Mouse (Mus musculus) lung, postnatal 0 days (tissue): ENCODE data around the gene Fopnl. TPM values are rescaled to one million over a fixed set of nuclear protein-coding genes. Genes with fewer than 3 reads are reported as not detected.

Source experiments
- ATAC-seq: fragments of 200-750 bp; cut with Nextera tagmentation; 2 replicates; pipeline ENCODE4 v1.8.0; 2017; ENCODE audit warnings: moderate library complexity
- DNase-seq: peaks from one replicate; pipeline ENCODE4 v3.0.0-alpha.2; 2016; ENCODE audit warnings: low spot score
- H3K27ac ChIP-seq: fragments of 300-500 bp; sonication (generic); 2 replicates; pipeline ENCODE4 v1.5.1; 2014; ENCODE audit warnings: antibody characterized with exemption, mild to moderate bottlenecking, low read length, mixed read lengths
- H3K27me3 ChIP-seq: fragments of 300-500 bp; sonication (generic); replicated peaks from 2 replicates; pipeline ENCODE4 v1.6.1; 2014; ENCODE audit warnings: low read length, mixed read lengths; ENCODE audit not compliant: insufficient read depth
- H3K36me3 ChIP-seq: fragments of 300-500 bp; sonication (generic); 2 replicates; pipeline ENCODE4 v1.6.1; 2014; ENCODE audit warnings: low read length, mixed read lengths; ENCODE audit not compliant: insufficient read depth
- H3K4me1 ChIP-seq: fragments of 300-500 bp; sonication (generic); 2 replicates; pipeline ENCODE4 v1.6.1; 2014; ENCODE audit warnings: antibody characterized with exemption, low read depth, low read length, mixed read lengths; ENCODE audit not compliant: insufficient read depth
- H3K4me2 ChIP-seq: fragments of 300-500 bp; sonication (generic); replicated peaks from 2 replicates; pipeline ENCODE4 v1.6.1; 2014; ENCODE audit warnings: low read depth, mild to moderate bottlenecking, low read length, moderate library complexity, mixed read lengths
- H3K4me3 ChIP-seq: fragments of 300-500 bp; sonication (generic); 2 replicates; pipeline ENCODE4 v1.5.1; 2014; ENCODE audit warnings: low read depth, low read length
- H3K9ac ChIP-seq: fragments of 300-500 bp; sonication (generic); replicated peaks from 2 replicates; pipeline ENCODE4 v1.6.1; 2014; ENCODE audit warnings: low read depth, mild to moderate bottlenecking
- H3K9me3 ChIP-seq: fragments of 300-500 bp; sonication (generic); 2 replicates; pipeline ENCODE4 v1.6.1; 2016; ENCODE audit warnings: low read length, mixed read lengths
- CTCF ChIP-seq: IDR thresholded peaks from 2 replicates; pipeline ENCODE4 v1.5.1; 2016; ENCODE audit warnings: antibody characterized with exemption, mild to moderate bottlenecking
- EP300 ChIP-seq: IDR thresholded peaks from 2 replicates; pipeline ENCODE4 v1.6.1; 2016; ENCODE audit warnings: antibody characterized with exemption, mild to moderate bottlenecking, control low read depth
- WGBS: fragments of 180-500 bp; shearing (Covaris S2); extraction: QIAGEN DNeasy Blood & Tissue Kit; methylation state at CpG from one replicate; pipeline ENCODE4 v1.1.7; 2014; 5-methylcytosine and 5-hydroxymethylcytosine counted together
- polyA plus RNA-seq: library from polyadenylated mRNA; unstranded; fragments of >200 nt; fragmentation: Nextera tagmentation; extraction: Ambion mirVana; gene quantifications from 2 replicates; pipeline ENCODE4 v1.2.1, GENCODE M21; 2015

Gene Fopnl
- polyA plus RNA-seq, 1 experiment from 2014 or later, result 91.4 TPM

- no peak overlapping the region for H3K4me3 ChIP-seq
- no peaks in the 10 kb centered on the region for H3K27me3 ChIP-seq
- TF ChIP-seq CTCF (no peak), EP300 (no peak)
- DNase-seq (no peak), ATAC-seq (no peak)
- H3K4me1 ChIP-seq, result no peaks in the 10 kb centered on the region
- H3K4me2 ChIP-seq, result no peak overlapping the region
- no peak overlapping the region for H3K9ac ChIP-seq
- no peak overlapping the region for H3K27ac ChIP-seq
- no peaks in the 10 kb centered on the region for H3K9me3 ChIP-seq
- H3K36me3 ChIP-seq, result no peaks in the 10 kb centered on the region
Observed at GRCm38 (mm10) chr16:14351571-14351970, 34.4 kb upstream of the Fopnl start.

- no peaks in the 10 kb centered on the region for H3K9me3 ChIP-seq
- H3K36me3 ChIP-seq, result no peaks in the 10 kb centered on the region
- DNase-seq (no peak), ATAC-seq (no peak)
- no peak overlapping the region for H3K4me2 ChIP-seq
- H3K4me3 ChIP-seq, result no peak overlapping the region
- 53% methylated on average over 3 of the region's 3 CpGs for WGBS
- no peaks in the 10 kb centered on the region for H3K4me1 ChIP-seq
- H3K27me3 ChIP-seq, result no peaks in the 10 kb centered on the region
- TF ChIP-seq CTCF (no peak), EP300 (no peak)
- no peak overlapping the region for H3K27ac ChIP-seq
- no peak overlapping the region for H3K9ac ChIP-seq
Observed at GRCm38 (mm10) chr16:14344967-14345366, 27.8 kb upstream of the Fopnl start.

DNA sequence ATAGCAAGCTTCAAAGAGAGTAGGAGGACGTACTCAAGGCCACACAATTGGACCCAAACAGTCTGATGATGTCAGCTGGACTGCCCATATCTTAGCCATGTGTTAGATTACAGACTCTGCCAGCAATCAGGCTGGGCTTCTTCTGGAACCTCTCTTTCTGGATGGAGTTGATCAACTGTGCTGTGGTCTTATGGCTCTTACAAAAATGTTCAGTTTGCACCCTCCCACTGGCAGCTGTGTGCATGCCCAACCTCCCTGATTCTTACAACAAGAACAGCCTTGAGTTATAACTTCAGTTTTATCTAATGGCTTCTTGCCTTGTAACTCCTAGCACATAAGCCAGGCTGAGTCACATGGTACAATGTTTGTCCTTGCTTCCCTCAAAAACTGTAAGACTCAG, 11.0 kb upstream of the Fopnl start:
- no peak for TF ChIP-seq EP300
- no peak for TF ChIP-seq CTCF
- Histone ChIP-seq H3K4me2 (no peak overlapping the region), H3K4me1 (no peaks in the 10 kb centered on the region), H3K9ac (no peak overlapping the region), H3K4me3 (no peak overlapping the region), H3K36me3 (no peaks in the 10 kb centered on the region), H3K27ac (no peak overlapping the region), H3K27me3 (no peaks in the 10 kb centered on the region), H3K9me3 (no peaks in the 10 kb centered on the region)
- WGBS, result 62% methylated on average over 1 of the region's 1 CpGs
- DNase-seq (no peak), ATAC-seq (no peak)

DNA sequence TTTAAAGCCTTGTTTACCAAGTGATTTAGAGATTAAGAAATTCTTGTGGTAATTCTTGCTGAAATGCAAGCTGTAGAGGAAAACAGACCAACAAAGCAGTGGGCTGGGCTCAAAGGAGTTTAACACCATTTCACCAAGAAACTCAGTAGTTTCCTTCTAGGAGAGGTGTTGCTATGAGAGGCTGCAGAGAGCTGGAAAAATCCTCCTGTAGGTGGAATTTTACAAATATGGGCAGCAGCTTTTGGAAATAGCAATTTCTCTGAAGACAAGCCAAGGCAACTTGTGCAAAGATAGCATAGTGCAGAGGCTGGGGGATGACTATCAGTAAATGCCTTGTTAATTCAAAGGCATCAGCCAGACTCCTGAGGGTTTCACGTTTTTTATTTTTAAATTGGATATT, 3.3 kb upstream of the Fopnl start:
- H3K4me3 ChIP-seq, result no peak overlapping the region
- H3K27me3 ChIP-seq, result no peaks in the 10 kb centered on the region
- TF ChIP-seq CTCF (no peak), EP300 (no peak)
- no peak for DNase-seq
- H3K4me1 ChIP-seq, result peaks cover 7% of the 10 kb centered on the region; the same call in 1 of the 2 replicates
- no peak overlapping the region for H3K4me2 ChIP-seq
- 42% methylated on average over 1 of the region's 1 CpGs for WGBS
- no peak overlapping the region for H3K9ac ChIP-seq
- no peak for ATAC-seq
- no peak overlapping the region for H3K27ac ChIP-seq
- no peaks in the 10 kb centered on the region for H3K9me3 ChIP-seq
- no peaks in the 10 kb centered on the region for H3K36me3 ChIP-seq

GRCm38 (mm10) chr16:14319681-14320080, 2.5 kb upstream of the Fopnl start:
- 80% methylated on average over 3 of the region's 3 CpGs for WGBS

DNA sequence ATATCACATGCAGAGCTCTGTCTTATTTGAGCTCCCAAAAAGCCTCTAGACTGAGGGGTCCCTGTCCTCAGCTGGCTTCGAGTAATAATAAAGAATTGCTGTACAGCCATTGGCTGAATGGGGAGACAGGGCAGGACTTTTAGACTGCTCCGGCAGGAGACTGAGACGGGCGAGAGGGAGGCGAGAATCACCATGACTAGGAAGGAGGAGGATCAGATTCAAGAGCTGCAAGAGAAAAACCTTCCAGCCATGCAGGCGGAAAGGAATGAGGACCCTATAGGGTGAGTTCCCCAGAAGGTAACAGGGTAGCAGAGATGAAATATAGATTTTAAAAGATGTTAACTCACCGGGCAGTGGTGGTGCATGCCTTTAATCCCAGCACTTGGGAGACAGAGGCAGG, 4.3 kb downstream of the Fopnl start:
- WGBS, result 91% methylated on average over 7 of the region's 7 CpGs
- H3K36me3 ChIP-seq, result 0 out of 2 replicates have a peak, but pooled peaks cover 3% of the 10 kb centered on the region
- H3K27ac ChIP-seq, result no peak overlapping the region
- H3K4me1 ChIP-seq, result peaks cover 7% of the 10 kb centered on the region; the same call in 1 of the 2 replicates
- no peaks in the 10 kb centered on the region for H3K27me3 ChIP-seq
- no peak overlapping the region for H3K9ac ChIP-seq
- ATAC-seq, result no peak
- DNase-seq, result no peak
- TF ChIP-seq EP300 (no peak), CTCF (no peak)
- no peaks in the 10 kb centered on the region for H3K9me3 ChIP-seq
- H3K4me2 ChIP-seq, result no peak overlapping the region
- H3K4me3 ChIP-seq, result no peak overlapping the region

More at GRCm38 (mm10) chr16:14319681-14320080, 2.5 kb upstream of the Fopnl start:
- H3K27me3 ChIP-seq, result no peaks in the 10 kb centered on the region
- peaks cover 7% of the 10 kb centered on the region; the same call in 1 of the 2 replicates for H3K4me1 ChIP-seq
- ATAC-seq (no peak), DNase-seq (no peak)
- no peak overlapping the region for H3K4me2 ChIP-seq
- H3K36me3 ChIP-seq, result no peaks in the 10 kb centered on the region
- H3K9me3 ChIP-seq, result no peaks in the 10 kb centered on the region
- TF ChIP-seq EP300, result no peak
- no peak for TF ChIP-seq CTCF
- no peak overlapping the region for H3K27ac ChIP-seq
- no peak overlapping the region for H3K9ac ChIP-seq
- H3K4me3 ChIP-seq, result no peak overlapping the region

DNA sequence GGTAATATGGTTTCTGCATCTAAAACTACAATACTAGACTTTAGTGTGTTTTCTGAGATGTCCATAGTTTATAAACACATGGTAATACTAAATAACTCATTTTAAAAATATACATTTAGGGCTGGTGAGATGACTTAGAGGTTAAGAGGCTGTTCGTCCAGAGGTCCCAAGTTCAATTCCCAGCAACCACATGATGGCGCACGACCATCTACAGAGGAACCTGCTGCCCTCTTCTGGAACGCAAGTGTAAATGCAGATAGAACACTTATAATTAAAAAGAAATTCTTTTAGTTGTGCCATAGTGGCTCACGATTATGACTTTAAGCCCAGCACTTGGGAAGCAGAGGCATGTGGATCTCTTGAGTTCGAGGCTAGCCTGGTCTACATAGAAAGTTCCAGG, 5.8 kb downstream of the Fopnl start:
- Histone ChIP-seq H3K27me3 (no peaks in the 10 kb centered on the region), H3K27ac (no peak overlapping the region), H3K4me1 (peaks cover 3% of the 10 kb centered on the region; the same call in 1 of the 2 replicates), H3K4me2 (no peak overlapping the region), H3K36me3 (0 out of 2 replicates have a peak, but pooled peaks cover 3% of the 10 kb centered on the region), H3K4me3 (no peak overlapping the region), H3K9ac (no peak overlapping the region), H3K9me3 (no peaks in the 10 kb centered on the region)
- ATAC-seq (no peak), DNase-seq (peak; percentile 54)
- TF ChIP-seq CTCF (peak; percentile 86), EP300 (no peak)
- WGBS, result 48% methylated on average over 6 of the region's 6 CpGs
